Mouse (Mus musculus): ENCODE results near the gene Ldlrap1. TPM values are rescaled to one million over a fixed set of nuclear protein-coding genes. Genes with fewer than 3 reads are reported as not detected.

Gene Ldlrap1
- polyA plus RNA-seq, 1 experiment = 2.8 TPM

DNA sequence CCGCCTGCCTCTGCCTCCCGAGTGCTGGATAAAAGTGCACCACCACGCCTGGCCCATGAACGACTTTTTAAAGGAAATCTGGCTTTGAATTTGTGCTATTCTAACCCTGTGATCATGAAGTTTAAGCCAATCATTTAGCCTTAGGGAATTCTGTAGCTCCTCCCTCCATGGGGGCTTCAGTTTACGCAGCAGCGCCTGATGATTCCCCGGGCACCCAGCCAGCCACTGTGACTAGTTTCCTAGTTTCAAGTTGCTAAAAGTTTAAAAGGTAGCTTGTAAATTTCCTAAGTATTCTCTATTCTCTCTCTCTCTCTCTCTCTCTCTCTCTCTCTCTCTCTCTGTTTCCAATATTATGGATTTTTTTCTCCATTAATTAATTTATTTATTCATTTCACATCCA is 8.4 kb upstream of the Ldlrap1 start:
- no peak for DNase-seq (ENCODE audit: extremely low spot score in 1 of 2, low spot score in 1 of 2)

DNA sequence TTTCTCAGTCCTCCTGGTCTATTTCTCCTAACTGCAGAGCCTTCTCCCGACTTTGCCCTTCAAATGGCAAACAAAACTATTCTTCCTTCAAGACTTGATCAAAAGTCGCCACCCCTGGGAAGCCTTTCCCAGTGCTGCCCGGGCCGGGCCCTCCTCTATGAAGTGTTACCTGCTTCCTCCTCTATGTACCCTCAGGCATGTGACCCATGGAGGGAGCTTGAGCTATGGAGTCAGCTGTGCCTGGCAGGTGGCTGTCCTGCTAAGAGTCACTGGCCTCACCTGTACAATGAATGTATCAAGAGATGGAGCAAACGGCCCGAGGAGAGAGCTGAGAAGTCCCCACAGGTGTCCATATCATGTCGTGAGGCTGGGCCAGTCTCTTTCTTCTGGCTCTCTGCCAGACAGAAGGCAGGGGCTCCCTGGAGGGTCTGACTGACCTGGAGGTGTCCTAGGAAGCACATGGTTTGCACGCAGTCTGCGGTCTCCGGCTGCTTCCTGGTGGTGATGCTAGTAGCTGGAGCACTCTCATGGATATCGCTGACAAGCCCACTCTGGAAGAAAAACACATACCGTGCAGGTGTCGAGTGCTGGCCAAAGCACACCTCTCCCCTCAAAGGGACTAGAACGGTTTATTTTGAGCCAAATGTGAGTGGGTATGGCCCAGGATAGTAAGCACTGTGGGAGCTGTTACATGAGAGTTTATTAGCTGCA is 7.6 kb upstream of the Ldlrap1 start:
- no peak for DNase-seq (ENCODE audit: extremely low spot score in 1 of 2, low spot score in 1 of 2)

DNA sequence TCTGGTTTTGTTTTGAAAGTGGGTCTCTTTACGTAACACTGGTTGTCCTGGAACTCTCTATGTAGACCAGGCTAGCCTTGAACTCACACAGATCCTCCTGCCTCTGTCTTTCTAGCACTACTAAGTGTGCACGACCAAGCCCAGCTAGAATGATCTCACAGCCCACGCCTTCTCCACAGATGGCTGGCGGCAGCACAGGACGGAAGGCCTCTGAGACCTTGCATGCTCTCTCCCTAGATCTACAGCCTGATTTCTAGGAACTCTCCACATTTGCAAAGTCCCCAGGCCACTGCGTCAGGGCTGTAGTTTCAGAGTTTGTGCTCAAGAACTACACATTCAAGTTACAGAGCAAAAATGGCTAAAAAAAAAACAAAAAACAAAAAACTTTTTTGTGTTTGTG is 6.3 kb upstream of the Ldlrap1 start:
- DNase-seq (ENCODE audit: extremely low spot score in 1 of 2, low spot score in 1 of 2) = no peak

DNA sequence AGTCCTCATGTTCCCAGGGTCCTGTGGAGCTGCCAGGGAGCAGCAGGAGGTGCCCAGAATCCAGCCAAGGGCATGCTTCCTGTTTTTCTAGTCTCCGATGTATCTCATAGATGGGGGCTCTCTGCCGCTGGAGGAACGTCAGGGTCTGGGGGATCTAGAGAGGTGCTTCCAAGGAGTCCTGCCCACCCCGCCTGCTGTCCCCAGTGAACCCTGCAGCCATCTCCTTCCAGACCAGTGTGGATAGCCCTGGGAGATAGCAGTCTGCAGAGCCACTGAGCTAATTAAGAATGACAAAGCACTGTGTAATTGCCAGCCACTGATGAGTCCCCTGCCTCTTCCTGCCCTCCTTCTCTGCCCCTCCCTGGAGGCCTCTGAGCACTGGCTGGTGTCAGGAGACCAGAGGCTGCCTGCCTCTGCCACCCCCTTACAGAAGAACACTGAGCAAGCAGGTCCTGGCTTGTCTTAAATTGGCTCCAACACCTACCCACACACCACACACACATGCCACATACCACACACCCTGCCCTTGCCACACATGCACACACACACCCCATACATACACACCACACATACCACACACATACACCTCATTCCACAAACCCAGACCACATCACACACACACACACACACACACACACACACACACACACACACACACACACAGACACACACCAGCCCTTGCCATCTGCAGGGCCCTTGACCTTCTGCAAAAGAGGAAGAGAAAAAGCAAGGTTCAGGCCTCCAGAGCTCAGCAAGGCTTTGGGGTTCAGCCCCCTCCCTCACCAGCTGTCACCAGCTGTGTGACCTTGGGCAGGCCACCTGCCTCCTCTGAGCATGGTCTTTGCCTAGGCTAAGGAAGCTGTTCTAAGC is 5.2 kb upstream of the Ldlrap1 start:
- no peak for DNase-seq (ENCODE audit: extremely low spot score in 1 of 2, low spot score in 1 of 2)

DNA sequence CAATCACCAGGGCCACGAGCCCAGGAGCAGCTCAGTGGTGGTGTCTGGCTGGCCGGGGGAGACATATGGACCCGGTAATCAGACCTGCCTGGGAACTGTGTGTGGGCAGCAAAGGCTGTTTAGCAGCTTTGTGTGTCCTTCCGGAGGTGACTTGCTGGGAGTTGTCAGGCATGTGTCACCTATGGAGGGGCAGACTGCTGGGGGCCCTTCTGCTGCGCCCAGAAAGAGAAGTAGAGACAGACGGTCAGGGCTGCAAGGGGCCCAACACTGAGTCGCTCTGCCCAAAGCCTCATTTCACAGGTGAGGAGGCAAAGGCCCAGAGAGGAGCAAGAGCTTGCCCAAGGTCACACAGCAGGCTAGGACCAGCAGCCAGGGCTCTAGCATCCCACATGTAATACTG is 2.1 kb upstream of the Ldlrap1 start:
- DNase-seq (ENCODE audit: extremely low spot score in 1 of 2, low spot score in 1 of 2) = no peak

DNA sequence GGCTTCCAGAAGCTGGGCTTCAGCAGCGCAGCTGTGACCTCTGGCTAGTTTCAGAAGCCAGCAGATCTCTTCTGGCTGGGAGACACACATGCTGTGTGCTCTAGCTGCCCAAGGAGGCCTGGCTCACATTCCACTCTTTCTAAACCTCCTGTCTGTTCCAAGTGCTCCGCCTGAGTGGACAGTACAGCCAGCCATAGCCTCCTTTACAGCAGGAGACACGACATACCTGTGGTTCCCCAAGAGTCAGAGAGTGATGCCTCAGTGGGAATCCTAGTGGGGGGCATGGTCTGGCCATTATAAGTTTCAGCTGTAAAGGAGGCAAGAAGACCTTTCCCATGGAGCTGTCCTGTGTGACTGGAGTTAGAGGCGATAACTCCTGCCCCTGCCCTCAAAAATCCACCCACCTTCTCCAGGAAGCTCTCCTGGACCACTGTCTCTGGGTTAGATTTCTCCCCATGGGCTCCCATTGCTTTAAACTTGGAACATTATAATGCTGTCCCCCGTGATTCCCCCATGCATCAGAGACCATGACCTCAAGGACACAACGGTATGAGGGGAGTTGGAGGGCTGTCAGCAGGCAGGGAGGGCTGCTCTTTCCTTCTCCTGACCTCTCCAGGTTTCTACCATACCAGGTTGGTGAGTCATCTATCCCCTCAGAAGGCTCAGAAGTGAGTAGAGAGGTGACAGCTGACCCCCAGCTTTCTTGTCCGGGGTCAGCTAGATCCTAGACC is 1.4 kb upstream of the Ldlrap1 start:
- DNase-seq (ENCODE audit: extremely low spot score in 1 of 2, low spot score in 1 of 2) = no peak

DNA sequence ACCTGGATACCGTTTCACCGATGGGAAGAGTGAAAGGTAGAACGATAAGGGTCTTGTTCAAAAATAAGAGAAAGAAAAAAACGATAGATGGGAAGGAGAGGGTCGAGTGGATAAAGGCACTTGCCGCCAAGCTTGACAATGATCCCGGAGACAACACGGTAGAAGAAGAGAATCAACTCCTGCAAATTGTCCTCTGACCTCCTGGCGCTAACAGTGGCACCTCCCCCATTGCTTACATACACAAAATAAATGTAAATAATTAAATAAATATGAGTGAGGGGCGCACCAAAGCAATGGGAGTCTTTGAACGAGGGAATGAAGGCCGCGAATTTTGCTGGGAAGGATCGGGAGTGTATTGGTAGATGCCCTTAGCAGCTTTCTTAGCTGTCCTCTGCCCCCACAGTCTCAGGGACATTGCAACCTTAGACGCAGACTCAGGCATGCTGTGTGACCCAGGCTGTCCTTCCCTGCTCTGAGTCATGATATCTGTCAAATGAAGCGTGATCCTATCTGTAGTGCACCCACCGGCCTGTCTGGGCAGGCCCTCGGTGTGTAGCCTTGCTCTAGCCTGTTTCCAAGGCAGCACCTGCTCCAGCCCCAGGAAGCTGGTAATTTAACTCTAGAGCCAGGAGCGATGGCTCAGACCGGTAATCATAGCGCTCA is 533 bp upstream of the Ldlrap1 start:
- DNase-seq (ENCODE audit: extremely low spot score in 1 of 2, low spot score in 1 of 2) = no peak

DNA sequence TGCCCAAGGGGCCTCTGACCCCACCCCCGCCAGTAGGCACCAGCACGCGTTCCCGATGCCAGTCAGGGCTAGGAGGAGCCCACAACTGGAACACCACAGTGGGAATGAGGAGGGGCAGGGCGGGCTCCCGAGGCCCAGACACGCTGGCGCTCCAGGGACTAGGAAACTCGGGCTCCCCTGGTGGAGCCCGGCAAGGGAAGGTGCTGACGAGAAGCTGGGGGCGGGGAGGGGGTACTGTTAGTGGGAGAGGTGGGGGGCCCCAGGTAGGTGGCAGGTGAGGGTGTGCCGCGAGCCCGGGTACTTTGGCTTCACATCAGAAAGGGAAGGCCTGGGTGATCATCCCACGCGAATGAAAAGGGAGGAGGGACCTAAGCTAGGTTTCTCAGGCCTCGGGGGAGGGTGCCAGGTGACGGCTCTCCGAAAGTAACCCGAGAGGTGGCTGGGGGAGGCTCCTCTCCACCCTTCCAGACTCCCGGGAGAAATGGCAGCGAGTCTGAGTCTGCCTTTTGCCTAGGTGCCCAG is 859 bp downstream of the Ldlrap1 start:
- no peak for DNase-seq (ENCODE audit: extremely low spot score in 1 of 2, low spot score in 1 of 2)

DNA sequence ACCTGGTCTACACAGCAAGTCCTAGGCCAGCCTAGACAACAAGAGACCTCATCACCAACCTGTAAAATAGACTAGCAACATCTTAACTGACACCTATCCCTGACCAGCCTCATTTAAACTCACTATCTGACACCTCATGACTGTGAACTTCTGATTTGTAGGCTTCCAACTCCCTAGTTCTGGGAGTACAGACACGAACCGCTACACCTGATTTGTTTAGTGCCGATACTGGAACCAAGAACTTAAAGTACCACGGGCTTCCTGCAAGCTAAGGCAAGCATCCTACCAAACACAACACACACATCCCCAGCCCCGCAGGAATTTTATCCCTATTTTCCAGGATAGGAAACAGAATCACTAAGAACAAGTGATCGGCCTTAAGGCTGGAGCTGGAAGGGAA is 1.5 kb downstream of the Ldlrap1 start:
- DNase-seq (ENCODE audit: extremely low spot score in 1 of 2, low spot score in 1 of 2) = no peak

DNA sequence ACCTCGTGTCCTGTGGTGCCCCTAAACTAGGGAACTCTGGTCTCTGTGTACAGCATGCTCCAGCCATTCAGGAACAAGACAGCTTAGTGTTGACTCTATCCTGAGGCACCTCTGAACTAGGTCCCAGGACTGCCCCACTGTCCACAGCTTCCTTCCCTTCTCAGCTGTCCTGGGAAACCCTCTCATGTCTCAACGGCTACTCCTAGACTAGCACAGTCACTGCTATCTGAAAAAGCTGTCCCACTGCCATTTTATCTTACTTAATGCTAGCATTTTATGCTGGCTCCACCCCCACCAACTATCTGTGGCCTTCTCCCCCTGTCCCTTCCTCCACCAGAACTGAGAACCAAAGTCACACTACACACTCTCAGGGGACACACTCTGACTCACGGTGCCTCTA is 3.5 kb downstream of the Ldlrap1 start:
- DNase-seq (ENCODE audit: extremely low spot score in 1 of 2, low spot score in 1 of 2) = no peak

DNA sequence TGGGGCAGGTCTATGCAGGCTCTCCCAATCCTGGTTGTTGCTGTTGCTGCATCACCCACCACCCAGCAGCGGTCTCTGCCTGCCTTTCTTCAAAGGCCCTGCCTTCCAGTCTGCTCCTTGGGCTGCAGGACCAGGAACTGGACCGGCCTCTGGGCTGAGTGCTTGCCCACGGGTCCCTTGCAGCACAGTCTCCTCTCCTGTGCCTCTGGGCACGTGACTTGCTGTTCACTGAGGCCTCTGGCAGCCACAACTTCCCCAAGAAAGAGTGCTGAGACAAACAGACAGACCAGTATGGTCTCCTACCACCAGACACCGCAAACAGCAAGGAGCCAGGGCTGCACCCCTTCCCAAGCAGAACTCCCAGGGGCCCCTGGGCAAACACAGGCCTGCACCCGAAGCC is 5.5 kb downstream of the Ldlrap1 start:
- DNase-seq (ENCODE audit: extremely low spot score in 1 of 2, low spot score in 1 of 2) = no peak

DNA sequence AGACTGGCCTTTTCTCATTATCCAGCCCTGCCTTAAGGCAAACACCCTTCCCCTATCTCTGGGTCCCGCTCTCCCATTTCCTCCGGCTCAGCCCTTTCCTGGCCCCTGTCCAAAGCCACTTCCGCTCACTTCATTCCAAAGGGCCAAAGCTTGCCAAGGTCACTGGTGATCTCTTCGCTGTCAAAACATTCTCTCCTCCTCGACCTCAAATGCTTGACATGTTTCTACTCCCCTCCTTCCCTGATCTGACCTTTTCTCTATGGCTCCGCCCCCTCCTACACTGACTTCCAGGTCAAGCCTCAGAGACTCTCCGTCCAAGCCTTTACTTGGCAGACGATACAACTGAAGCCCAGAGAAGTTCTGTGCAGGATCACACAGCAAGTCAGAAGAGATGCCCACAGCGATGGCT is 7.0 kb downstream of the Ldlrap1 start:
- DNase-seq (ENCODE audit: extremely low spot score in 1 of 2, low spot score in 1 of 2) = no peak

DNA sequence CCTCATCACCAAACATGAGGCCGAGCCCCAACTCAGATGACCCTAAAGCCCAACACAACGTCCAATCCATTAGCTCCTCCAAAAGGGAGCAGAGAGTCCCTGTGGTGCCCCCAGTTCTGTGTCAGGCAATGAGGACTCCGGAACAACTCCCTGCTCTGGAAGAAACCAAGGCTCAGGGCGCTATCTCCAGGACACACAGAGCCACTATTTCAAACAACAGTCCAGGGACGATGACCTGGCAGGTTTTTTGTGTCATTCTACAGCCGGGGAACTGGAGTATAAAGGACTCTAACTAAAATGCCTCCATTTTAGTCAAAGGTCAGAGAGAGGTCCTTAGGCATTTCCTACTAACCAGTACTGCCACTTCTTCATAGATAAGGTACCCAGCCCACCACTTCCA is 7.5 kb downstream of the Ldlrap1 start:
- DNase-seq (ENCODE audit: extremely low spot score in 1 of 2, low spot score in 1 of 2) = no peak

DNA sequence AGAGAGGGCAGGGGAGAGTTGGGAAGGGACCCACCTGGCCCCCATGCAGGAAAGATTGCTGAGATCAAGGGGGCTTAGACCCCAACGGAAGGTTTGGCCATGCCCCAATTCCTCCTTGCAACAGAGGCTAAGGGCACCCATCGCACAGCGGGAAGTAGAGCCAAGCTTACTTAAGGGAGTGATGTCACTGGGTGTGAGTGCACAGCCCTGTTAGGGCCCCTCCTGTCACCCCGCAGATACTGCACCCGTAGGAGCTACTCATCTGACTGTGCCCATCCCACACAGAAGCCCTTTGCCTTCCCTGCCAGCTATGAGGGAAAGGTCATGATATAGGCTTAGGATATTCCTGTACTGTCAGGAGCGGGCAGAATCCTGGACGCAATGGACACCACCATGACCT is 8.3 kb downstream of the Ldlrap1 start:
- DNase-seq (ENCODE audit: extremely low spot score in 1 of 2, low spot score in 1 of 2) = no peak

DNA sequence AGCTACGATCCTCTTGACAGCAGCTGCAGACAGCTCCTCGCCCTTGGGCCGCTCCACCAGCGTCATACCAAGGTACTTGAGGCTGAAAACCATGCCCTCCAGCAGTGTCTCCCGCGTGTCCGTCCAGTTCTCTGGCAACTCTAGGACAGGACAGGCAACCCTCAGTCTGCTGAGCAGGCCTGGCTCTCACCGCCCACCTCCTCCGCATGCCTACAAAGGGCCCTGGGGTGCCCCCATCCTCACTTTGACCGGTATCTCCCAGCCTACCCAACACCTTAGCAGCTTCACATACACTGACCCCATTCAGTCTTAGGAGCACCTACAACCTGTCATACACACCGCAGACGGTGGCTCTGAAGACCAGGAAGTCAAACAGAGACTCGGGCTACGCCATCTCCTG is 8.9 kb downstream of the Ldlrap1 start:
- DNase-seq (ENCODE audit: extremely low spot score in 1 of 2, low spot score in 1 of 2) = no peak

DNA sequence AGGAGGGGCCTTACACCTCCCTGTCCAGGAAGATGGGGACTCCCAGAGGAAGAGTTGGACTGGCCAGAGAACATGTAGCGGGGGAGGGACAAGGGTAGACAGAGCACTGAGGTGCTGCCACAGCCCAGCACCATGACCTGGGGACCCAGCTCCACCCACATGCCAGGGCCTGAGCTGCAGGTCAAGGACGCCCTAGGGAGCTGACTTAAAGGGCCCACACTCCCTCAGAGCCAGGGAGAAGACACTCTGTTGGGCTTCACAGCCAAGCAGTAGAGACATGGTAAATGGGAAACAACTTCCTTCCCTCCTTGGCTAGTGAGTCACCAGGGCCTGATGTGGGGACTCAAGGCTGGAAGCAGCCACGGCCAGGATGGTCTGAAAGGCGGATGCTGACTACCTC is 9.5 kb downstream of the Ldlrap1 start:
- no peak for DNase-seq (ENCODE audit: extremely low spot score in 1 of 2, low spot score in 1 of 2)

DNA sequence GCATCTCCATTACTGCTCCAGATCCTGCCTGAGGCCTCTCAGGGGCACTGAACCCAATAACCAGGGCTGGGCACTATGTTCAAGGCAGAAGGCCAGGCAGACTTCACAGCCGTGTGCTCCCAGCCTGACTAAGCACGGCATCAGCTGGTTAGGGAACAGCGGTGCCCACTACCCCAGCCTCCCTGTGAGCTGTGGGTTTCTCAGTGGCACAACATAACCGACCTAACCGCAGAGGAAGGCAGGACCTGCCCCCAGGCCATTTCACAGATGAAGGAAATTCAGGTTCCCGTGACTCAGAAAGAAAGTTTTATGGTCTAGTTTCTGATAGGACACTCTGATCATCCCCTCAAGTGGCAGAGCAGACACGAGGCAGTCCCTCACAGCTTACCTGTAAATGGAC is 10.9 kb downstream of the Ldlrap1 start:
- no peak for DNase-seq (ENCODE audit: extremely low spot score in 1 of 2, low spot score in 1 of 2)

DNA sequence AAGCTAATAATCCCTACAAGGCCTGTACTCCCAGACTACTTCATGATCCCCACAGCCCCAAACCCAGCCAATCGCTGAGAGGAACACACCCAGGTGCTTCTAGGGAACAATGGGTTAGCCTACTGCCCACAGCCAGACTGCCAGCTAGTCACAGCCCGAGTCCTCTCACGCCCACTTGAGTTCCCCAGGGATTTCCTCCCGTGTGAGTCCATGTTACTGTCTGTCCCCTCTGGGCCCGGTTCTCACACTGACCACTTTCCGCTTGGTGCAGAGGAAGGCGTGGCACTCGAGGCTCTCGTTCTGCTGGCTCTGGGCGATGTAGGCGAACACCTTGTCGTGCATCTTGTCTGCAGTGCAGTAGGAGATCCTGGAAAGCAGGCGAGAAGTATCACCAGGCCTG is 12.9 kb downstream of the Ldlrap1 start:
- no peak for DNase-seq (ENCODE audit: extremely low spot score in 1 of 2, low spot score in 1 of 2)

DNA sequence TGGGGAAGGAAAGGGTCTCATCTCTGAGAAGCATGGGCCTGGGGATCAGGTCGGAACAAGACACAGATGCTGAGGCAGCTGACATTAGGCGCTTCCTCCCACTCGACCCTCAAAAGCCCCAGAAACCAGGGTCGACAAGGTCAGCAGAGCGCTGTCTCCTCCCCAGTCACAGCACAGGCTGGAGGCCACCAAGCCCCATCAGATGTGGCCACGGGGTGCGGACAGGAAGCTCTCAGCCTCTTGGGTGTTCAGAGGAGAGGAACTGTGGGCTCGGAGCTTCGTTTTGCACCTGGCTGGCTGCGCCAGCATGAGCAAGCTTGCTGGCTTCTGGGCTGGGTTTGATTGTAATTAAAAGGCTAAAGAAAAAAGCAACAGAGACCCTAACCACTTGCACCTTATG is 13.5 kb downstream of the Ldlrap1 start:
- no peak for DNase-seq (ENCODE audit: extremely low spot score in 1 of 2, low spot score in 1 of 2)

DNA sequence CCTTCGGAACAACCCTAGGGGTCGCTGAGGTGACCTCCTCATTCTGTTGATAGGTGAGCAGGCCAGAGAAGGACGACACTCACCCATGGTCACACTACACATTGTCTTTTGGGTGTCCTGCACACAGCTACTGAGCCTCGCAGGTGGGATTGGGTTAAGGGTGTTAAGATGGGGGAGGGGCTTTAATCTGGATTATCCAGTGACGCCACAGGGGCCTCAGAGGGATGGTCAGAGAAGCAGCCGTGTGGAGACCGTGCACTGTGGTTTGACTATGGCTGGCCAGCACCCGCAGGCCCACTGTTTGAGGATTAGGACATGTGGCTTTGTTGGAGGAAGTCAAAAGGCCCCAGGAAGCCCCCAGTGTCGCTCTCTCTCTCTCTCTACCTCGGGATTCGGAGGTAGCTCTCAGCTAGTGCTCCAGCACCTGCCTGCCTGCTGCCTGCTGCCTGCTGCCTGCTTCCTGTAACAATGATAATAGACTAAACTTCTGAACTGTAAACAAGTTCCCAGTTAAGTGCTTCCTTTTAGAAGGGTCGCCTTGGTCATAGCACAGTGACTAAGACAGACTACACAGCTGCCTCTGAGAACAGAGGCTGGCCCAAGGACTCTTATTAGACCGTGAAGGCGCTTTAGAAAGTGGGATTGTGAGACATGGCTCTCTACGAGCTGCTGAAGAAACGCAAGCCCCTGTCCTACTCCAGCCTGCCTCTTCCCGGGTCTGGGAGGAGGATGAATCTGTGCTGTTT is 14.1 kb downstream of the Ldlrap1 start:
- DNase-seq (ENCODE audit: extremely low spot score in 1 of 2, low spot score in 1 of 2) = no peak

Data from frontal cortex, adult 2 months (tissue).